Mouse (Mus musculus) thymus, adult 2 months (tissue): ENCODE data around the gene Lrrfip1.

Experiments used
- CTCF ChIP-seq: fragments of 200-500 bp; IDR thresholded peaks from 2 replicates; pipeline ENCODE4 v1.5.1; 2012; ENCODE audit warnings: mild to moderate bottlenecking, control low read depth, low read length, moderate library complexity, borderline replicate concordance; ENCODE audit not compliant: control insufficient read depth, poor library complexity, insufficient read depth; ENCODE audit errors: extremely low read depth
- POLR2A ChIP-seq: fragments of 200-500 bp; IDR thresholded peaks from 2 replicates; pipeline ENCODE4 v1.6.1; 2012; ENCODE audit warnings: mild to moderate bottlenecking, low read length, control low read depth, moderate library complexity; ENCODE audit not compliant: control insufficient read depth, poor library complexity, insufficient read depth; ENCODE audit errors: extremely low read depth

DNA sequence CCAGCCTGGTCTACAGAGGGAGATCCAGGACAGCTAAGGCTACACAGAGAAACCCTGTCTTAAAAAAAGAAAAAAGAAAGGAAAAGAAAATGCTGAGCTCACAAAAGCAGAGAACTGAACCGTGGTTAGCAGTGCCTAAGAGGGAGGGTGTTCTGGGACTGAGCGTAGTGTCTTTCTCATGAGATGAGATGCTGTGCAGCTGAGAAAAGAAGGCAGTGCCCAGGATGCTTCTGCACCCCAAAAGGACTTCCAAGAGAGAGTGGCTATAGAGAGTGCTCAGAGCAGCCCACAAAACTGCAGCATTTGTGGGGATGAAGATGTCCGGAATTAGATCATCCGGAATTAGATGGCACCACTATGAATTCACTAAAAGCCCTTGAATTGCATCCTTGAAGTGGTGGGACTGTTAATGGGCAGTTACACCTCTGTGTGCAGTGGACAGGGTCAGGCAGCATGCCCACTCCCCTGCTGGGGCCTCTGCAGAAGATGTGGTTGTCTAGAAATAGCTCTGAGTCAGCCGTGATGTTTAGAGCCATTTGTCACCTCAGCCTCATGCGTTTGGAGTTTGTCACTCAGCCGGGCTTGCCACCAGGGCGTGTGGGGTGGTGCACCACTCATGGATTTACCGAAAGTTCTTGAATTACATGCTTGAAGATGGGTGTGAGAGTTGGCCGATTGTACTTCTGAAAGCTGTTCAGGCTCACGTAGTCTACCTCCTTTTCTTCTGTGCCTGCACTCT is 23.8 kb downstream of the Lrrfip1 start:
- no peak for TF ChIP-seq CTCF
- no peak for TF ChIP-seq POLR2A
